Mouse (Mus musculus): ENCODE data around the gene Cmss1. TPM values are rescaled to one million over a fixed set of nuclear protein-coding genes. Genes with fewer than 3 reads are reported as not detected.

The Cmss1 gene
- polyA plus RNA-seq, 1 experiment, result 18.8 TPM

DNA sequence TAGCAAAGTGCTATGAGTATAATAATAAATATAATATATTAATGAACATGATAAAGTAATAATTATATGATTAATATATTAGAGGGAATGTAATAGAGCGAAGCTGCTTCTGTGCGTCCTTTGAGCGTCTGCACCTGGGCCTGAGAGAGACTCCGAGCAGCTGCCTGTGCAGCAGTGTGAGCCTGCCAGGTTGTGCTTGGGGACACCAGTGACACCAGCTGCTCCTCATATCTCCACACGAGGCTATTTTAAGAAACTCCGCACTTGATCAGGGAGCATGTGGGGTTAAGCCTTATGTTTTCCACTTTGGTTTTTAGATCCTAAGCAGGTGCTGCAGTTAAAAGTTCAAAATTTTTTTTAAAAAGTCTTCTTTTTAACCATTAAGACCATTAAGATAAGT, 249.7 kb downstream of the Cmss1 start:
- no peak overlapping the region for H3K27ac ChIP-seq (ENCODE audit: control insufficient read depth, insufficient read depth, low read depth, low read length, poor library complexity)
- no peaks in the 10 kb centered on the region for H3K4me1 ChIP-seq (ENCODE audit: control insufficient read depth, insufficient read depth, low read length)
- WGBS, result 87% methylated on average over 6 of the region's 6 CpGs
- TF ChIP-seq POLR2A (IDR thresholded peaks at IDR 0.05; ENCODE audit: borderline replicate concordance, control insufficient read depth, low read depth, low read length) (no peak), CTCF (IDR thresholded peaks at IDR 0.05; ENCODE audit: control insufficient read depth, insufficient read depth, low read length) (no peak)
- no peak overlapping the region for H3K4me3 ChIP-seq (replicated peaks; ENCODE audit: control insufficient read depth, low read depth, low read length)

DNA sequence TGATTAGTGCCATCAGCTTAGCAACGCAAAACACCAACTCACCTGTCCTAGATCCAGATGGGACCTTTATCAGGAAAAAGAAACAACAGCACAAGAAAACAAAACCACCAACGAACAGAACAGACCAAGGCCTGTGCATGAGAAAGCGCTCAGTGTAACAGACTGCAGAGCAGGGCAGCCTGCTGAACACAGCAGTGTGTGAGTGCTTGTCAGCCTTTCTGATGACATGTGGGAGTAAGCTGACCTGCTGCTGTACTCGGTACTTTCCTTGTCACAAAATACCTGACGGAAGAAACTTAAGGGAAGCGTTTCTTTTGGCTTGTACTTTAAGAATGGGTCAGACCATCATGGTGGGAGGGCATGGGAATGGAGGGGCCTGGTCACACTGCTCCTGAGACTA, 250.2 kb downstream of the Cmss1 start:
- TF ChIP-seq CTCF (IDR thresholded peaks at IDR 0.05; ENCODE audit: control insufficient read depth, insufficient read depth, low read length), result no peak
- Histone ChIP-seq H3K4me1 (ENCODE audit: control insufficient read depth, insufficient read depth, low read length) (no peaks in the 10 kb centered on the region), H3K27ac (ENCODE audit: control insufficient read depth, insufficient read depth, low read depth, low read length, poor library complexity) (no peak overlapping the region), H3K4me3 (replicated peaks; ENCODE audit: control insufficient read depth, low read depth, low read length) (no peak overlapping the region)
- WGBS, result 78% methylated on average over 6 of the region's 6 CpGs

DNA sequence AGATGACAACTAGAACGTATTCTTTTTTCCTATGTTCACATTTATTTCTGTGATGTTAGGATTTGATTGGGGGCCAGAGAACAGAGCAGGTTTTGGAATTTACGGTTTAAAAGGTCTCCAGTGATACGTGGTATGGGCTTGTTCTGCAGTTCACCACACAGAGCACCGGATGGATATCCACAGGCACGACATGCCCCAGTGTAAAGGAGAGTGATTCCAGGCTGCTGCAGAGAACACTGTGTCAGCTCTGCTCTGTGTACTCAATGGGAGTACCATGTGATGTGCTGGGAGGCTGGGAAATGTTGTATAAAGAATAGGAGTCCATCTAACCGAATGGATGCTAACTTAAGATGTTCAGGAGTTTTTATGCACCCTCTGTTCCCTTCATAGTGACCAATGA, 252.7 kb downstream of the Cmss1 start:
- no peak overlapping the region for H3K4me3 ChIP-seq (replicated peaks; ENCODE audit: control insufficient read depth, low read depth, low read length)
- TF ChIP-seq CTCF (IDR thresholded peaks at IDR 0.05; ENCODE audit: control insufficient read depth, insufficient read depth, low read length) (no peak), POLR2A (IDR thresholded peaks at IDR 0.05; ENCODE audit: borderline replicate concordance, control insufficient read depth, low read depth, low read length) (no peak)
- 80% methylated on average over 6 of the region's 6 CpGs for WGBS

DNA sequence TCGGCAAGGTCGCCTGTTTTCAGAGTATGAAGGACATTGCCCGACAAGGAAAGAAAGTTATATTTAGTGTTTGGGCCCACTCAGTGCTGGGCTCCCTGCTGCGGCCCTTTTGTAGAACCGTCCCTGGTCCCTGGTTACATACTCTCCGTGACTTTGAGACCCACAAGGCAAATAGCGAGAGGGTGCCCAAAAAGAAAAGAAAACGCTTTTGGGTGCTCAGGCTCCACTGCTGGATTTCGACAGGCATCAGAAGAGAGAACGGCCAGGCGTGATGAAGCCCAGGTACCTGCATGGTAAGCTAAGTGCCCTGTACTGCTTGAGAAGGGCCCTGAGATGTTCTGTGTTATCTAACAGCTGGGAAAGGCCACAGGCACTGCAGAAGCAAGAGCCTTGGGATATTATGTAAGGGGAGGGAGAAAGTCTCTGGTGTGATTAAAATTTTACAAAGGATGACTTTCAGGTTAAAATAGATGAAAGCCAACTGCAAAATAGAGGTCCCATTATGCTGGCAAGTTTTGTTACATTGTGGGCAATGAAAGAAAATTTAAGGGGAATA, 253.4 kb downstream of the Cmss1 start:
- Histone ChIP-seq H3K4me3 (replicated peaks; ENCODE audit: control insufficient read depth, low read depth, low read length) (no peak overlapping the region), H3K27ac (ENCODE audit: control insufficient read depth, insufficient read depth, low read depth, low read length, poor library complexity) (no peak overlapping the region), H3K4me1 (ENCODE audit: control insufficient read depth, insufficient read depth, low read length) (no peaks in the 10 kb centered on the region; the same call in 1 of the 2 replicates)
- TF ChIP-seq CTCF (IDR thresholded peaks at IDR 0.05; ENCODE audit: control insufficient read depth, insufficient read depth, low read length) (no peak), POLR2A (IDR thresholded peaks at IDR 0.05; ENCODE audit: borderline replicate concordance, control insufficient read depth, low read depth, low read length) (no peak)
- 86% methylated on average over 11 of the region's 11 CpGs for WGBS

More for the DNA sequence above, 252.7 kb downstream of the Cmss1 start:
- Histone ChIP-seq H3K4me1 (ENCODE audit: control insufficient read depth, insufficient read depth, low read length) (no peaks in the 10 kb centered on the region; the same call in 1 of the 2 replicates), H3K27ac (ENCODE audit: control insufficient read depth, insufficient read depth, low read depth, low read length, poor library complexity) (no peak overlapping the region)

DNA sequence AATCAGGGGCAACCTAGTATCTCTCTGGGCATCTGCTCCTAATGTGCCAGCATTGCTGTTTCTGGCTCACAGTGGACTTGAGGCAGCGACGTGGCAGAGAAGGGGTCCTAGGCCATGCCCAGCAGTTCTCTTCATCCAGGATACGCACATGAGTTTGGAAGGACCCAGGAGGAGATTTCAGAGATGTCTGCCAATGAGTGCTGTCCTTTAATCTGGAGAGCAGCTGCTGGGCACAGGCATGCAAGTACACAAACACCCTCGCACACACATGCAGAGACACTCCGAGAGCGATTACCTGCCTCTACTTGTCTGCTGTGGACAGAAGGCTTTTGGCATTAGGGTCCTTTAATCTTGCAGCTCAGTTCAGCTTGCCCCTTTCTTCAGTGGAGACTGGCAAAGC, 253.9 kb downstream of the Cmss1 start, which contains the start of gene Filip1l:
Filip1l (plus strand) TSS at position 343 of the 400 bp plus-strand sequence.
- TF ChIP-seq CTCF (IDR thresholded peaks at IDR 0.05; ENCODE audit: control insufficient read depth, insufficient read depth, low read length) (no peak), POLR2A (IDR thresholded peaks at IDR 0.05; ENCODE audit: borderline replicate concordance, control insufficient read depth, low read depth, low read length) (no peak)
- Histone ChIP-seq H3K4me3 (replicated peaks; ENCODE audit: control insufficient read depth, low read depth, low read length) (no peak within 1 kb of the TSS), H3K4me1 (ENCODE audit: control insufficient read depth, insufficient read depth, low read length) (no peaks in the 10 kb centered on the region; the same call in 1 of the 2 replicates), H3K27ac (ENCODE audit: control insufficient read depth, insufficient read depth, low read depth, low read length, poor library complexity) (no peak within 1 kb of the TSS)
- 82% methylated on average over 6 of the region's 6 CpGs for WGBS

DNA sequence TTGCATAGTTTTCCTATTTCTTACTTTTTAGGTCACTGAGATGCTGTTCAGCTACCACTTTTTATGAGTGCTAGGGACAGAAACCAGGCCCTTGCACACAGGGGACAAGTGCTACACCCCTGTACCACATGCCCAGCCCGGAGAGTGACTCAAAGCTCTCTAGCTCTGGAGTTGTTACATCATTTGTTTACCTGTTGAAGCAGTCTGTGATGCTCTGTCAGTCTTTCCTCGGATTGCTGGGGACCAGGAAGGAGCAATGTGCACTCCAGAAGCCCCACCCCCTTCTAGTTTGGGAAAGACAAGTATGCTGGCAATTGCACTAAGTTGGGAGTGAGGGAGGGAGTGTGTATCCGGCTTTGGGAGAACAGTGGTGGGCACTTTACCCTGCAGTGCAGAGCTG, 257.0 kb downstream of the Cmss1 start:
- no peaks in the 10 kb centered on the region; the same call in 1 of the 2 replicates for H3K4me1 ChIP-seq (ENCODE audit: control insufficient read depth, insufficient read depth, low read length)
- no peak overlapping the region for H3K27ac ChIP-seq (ENCODE audit: control insufficient read depth, insufficient read depth, low read depth, low read length, poor library complexity)
- WGBS, result 64% methylated on average over 3 of the region's 3 CpGs
- no peak overlapping the region for H3K4me3 ChIP-seq (replicated peaks; ENCODE audit: control insufficient read depth, low read depth, low read length)
- TF ChIP-seq POLR2A (IDR thresholded peaks at IDR 0.05; ENCODE audit: borderline replicate concordance, control insufficient read depth, low read depth, low read length) (no peak), CTCF (IDR thresholded peaks at IDR 0.05; ENCODE audit: control insufficient read depth, insufficient read depth, low read length) (no peak)

DNA sequence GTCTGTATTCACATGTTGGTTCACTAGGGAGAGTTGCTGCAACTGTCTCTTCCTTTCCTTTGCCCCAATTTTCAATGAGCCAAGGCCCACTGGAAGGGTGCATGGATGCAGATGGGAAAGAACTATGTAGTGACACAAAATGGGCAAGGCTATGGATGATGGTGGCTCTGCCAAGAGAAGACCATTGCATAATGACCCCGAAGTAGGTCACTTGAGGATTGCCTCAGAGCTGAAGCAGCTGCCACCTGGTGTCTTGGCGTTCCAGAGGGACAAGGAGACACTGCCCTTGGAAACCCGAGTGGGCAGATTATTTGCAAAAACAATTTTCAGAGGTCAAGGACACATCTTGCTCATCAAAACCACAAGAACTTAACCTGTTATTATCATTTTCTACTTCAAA, 257.6 kb downstream of the Cmss1 start:
- TF ChIP-seq CTCF (IDR thresholded peaks at IDR 0.05; ENCODE audit: control insufficient read depth, insufficient read depth, low read length), result no peak
- TF ChIP-seq POLR2A (IDR thresholded peaks at IDR 0.05; ENCODE audit: borderline replicate concordance, control insufficient read depth, low read depth, low read length), result no peak
- WGBS, result 58% methylated on average over 3 of the region's 3 CpGs
- H3K4me1 ChIP-seq (ENCODE audit: control insufficient read depth, insufficient read depth, low read length), result no peaks in the 10 kb centered on the region; the same call in 1 of the 2 replicates
- no peak overlapping the region for H3K4me3 ChIP-seq (replicated peaks; ENCODE audit: control insufficient read depth, low read depth, low read length)
- no peak overlapping the region for H3K27ac ChIP-seq (ENCODE audit: control insufficient read depth, insufficient read depth, low read depth, low read length, poor library complexity)

DNA sequence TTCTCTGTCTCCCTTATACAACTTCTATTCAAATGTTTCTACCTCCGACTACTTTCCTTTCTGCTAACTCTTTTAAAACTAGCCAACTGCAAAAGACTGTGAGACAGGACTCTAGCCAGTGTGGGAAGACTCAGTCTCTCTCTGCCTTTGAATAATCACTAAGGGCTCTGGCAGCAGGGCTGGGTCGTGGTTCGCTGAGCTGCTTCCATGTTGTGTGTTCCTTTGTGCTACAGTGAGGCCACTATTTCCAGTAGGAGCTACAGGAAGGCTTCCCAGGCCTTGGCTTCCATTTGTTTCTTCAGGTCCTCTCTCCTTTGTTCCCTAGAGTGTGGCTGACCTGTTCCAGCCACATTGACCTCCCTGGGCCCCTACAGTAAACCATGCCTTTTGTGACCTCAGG, 260.4 kb downstream of the Cmss1 start:
- Histone ChIP-seq H3K4me3 (replicated peaks; ENCODE audit: control insufficient read depth, low read depth, low read length) (no peak overlapping the region), H3K4me1 (ENCODE audit: control insufficient read depth, insufficient read depth, low read length) (no peaks in the 10 kb centered on the region; the same call in 1 of the 2 replicates), H3K27ac (ENCODE audit: control insufficient read depth, insufficient read depth, low read depth, low read length, poor library complexity) (no peak overlapping the region)
- TF ChIP-seq CTCF (IDR thresholded peaks at IDR 0.05; ENCODE audit: control insufficient read depth, insufficient read depth, low read length) (no peak), POLR2A (IDR thresholded peaks at IDR 0.05; ENCODE audit: borderline replicate concordance, control insufficient read depth, low read depth, low read length) (no peak)
- 81% methylated on average over 3 of the region's 3 CpGs for WGBS

DNA sequence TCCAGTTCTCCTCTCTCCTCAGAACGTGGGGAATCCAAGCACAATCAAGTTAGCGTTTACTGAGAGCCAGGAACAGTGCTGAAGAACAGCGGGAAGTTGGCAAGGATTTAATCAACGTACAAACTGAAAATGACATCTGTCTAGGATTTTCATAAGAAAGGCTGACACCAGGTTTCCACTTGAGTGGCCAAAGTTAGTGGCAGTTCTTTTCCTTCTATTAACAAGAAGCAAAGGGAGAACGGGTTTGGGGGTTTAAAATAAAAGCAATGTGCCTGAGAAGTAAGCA, 266.1 kb downstream of the Cmss1 start:
- Histone ChIP-seq H3K4me3 (replicated peaks; ENCODE audit: control insufficient read depth, low read depth, low read length) (no peak overlapping the region), H3K27ac (ENCODE audit: control insufficient read depth, insufficient read depth, low read depth, low read length, poor library complexity) (no peak overlapping the region), H3K4me1 (ENCODE audit: control insufficient read depth, insufficient read depth, low read length) (peaks cover 4% of the 10 kb centered on the region; the same call in 1 of the 2 replicates)
- 71% methylated on average over 5 of the region's 5 CpGs for WGBS
- no peak for TF ChIP-seq CTCF (IDR thresholded peaks at IDR 0.05; ENCODE audit: control insufficient read depth, insufficient read depth, low read length)
- no peak for TF ChIP-seq POLR2A (IDR thresholded peaks at IDR 0.05; ENCODE audit: borderline replicate concordance, control insufficient read depth, low read depth, low read length)

Data from bone marrow, adult 2 months (tissue).